Mouse (Mus musculus): ENCODE results near the gene Gm38655. TPM values are rescaled to one million over a fixed set of nuclear protein-coding genes. Genes with fewer than 3 reads are reported as not detected.
"Not testable (repeated sequence)": the region's sequence is repeated elsewhere in the genome, so short reads cannot be mapped to it uniquely, and the experiment has no call there.

Gm38655 gene
- not detected for total RNA-seq (2021)
- long read RNA-seq, experiment 1, result 0 reads
- long read RNA-seq, experiment 2, result 0 reads

- DNase-seq (ENCODE audit: low spot score in 2 of 2), result no peak
Observed at GRCm38 (mm10) chr17:25175411-25175810, at the start of gene Gm38655. TSS of gene Gm38655 (minus strand) at chr17:25175471.

- DNase-seq (ENCODE audit: low spot score in 2 of 2), result no peak
Observed at GRCm38 (mm10) chr17:25224586-25225222, 49.4 kb upstream of the Gm38655 start.

GRCm38 (mm10) chr17:25222951-25223601 lies 47.8 kb upstream of the Gm38655 start:
- DNase-seq (ENCODE audit: low spot score in 2 of 2), result no peak

- DNase-seq (ENCODE audit: low spot score in 2 of 2), result not testable (repeated sequence)
Observed at GRCm38 (mm10) chr17:25222504-25222940, 47.3 kb upstream of the Gm38655 start.

- DNase-seq (ENCODE audit: low spot score in 2 of 2), result peak in 1 of 2 experiments; percentile 37
Observed at GRCm38 (mm10) chr17:25221821-25222503, 46.7 kb upstream of the Gm38655 start.

GRCm38 (mm10) chr17:25220746-25221145 lies 45.5 kb upstream of the Gm38655 start:
- no peak for DNase-seq (ENCODE audit: low spot score in 2 of 2)

GRCm38 (mm10) chr17:25219492-25220295 lies 44.4 kb upstream of the Gm38655 start:
- no peak for DNase-seq (ENCODE audit: low spot score in 2 of 2)

- no peak for DNase-seq (ENCODE audit: low spot score in 2 of 2)
Observed at GRCm38 (mm10) chr17:25218967-25219366, 43.7 kb upstream of the Gm38655 start.

GRCm38 (mm10) chr17:25215431-25215830 lies 40.2 kb upstream of the Gm38655 start:
- DNase-seq (ENCODE audit: low spot score in 2 of 2), result no peak

- DNase-seq (ENCODE audit: low spot score in 2 of 2), result no peak
Observed at GRCm38 (mm10) chr17:25211705-25212104, 36.4 kb upstream of the Gm38655 start.

GRCm38 (mm10) chr17:25210680-25211466 lies 35.6 kb upstream of the Gm38655 start:
- DNase-seq (ENCODE audit: low spot score in 2 of 2), result peak in 1 of 2 experiments; percentile 52

- peak in 1 of 2 experiments; percentile 68 for DNase-seq (ENCODE audit: low spot score in 2 of 2)
Observed at GRCm38 (mm10) chr17:25210006-25210405, 34.7 kb upstream of the Gm38655 start.

- no peak for DNase-seq (ENCODE audit: low spot score in 2 of 2)
Observed at GRCm38 (mm10) chr17:25202401-25202800, 27.1 kb upstream of the Gm38655 start.

GRCm38 (mm10) chr17:25189091-25189490 lies 13.8 kb upstream of the Gm38655 start:
- no peak for DNase-seq (ENCODE audit: low spot score in 2 of 2)

- peak; percentile 61 to 72 for DNase-seq (ENCODE audit: low spot score in 2 of 2)
Observed at GRCm38 (mm10) chr17:25188150-25189031, 13.1 kb upstream of the Gm38655 start, which contains the start of gene Unkl. TSS of gene Unkl (plus strand) at chr17:25188397.

GRCm38 (mm10) chr17:25187784-25188149 lies 12.5 kb upstream of the Gm38655 start:
- DNase-seq (ENCODE audit: low spot score in 2 of 2), result no peak

- no peak for DNase-seq (ENCODE audit: low spot score in 2 of 2)
Observed at GRCm38 (mm10) chr17:25184961-25185360, 9.7 kb upstream of the Gm38655 start.

GRCm38 (mm10) chr17:25184129-25184691 lies 8.9 kb upstream of the Gm38655 start, which contains the start of gene BC003965:
TSS of gene BC003965 (plus strand) at chr17:25184554.
- DNase-seq (ENCODE audit: low spot score in 2 of 2), result peak; percentile 97 to 99

GRCm38 (mm10) chr17:25183232-25183631 lies 8.0 kb upstream of the Gm38655 start:
- DNase-seq (ENCODE audit: low spot score in 2 of 2), result no peak
